Mouse (Mus musculus): ENCODE measurements at regions not wholly inside any gene's neighbourhood (a gene's known extent, or its start where the extent isn't known, plus 50 kb on each side); places are given as distances from the start of the nearest gene placed in this dataset.

GRCm38 (mm10) chr13:63627184-63627893 is 53.9 kb upstream of the Ptch1 start:
- no peak for DNase-seq (ENCODE audit: low spot score in 2 of 2)

- DNase-seq (ENCODE audit: low spot score in 2 of 2), result no peak
Measured at GRCm38 (mm10) chr13:63627894-63628287, 54.5 kb upstream of the Ptch1 start.

- DNase-seq (ENCODE audit: low spot score in 2 of 2), result no peak
Measured at GRCm38 (mm10) chr13:63631771-63632347, 58.5 kb upstream of the Ptch1 start.

GRCm38 (mm10) chr13:63634294-63634693 is 60.9 kb upstream of the Ptch1 start:
- no peak for DNase-seq (ENCODE audit: low spot score in 2 of 2)

GRCm38 (mm10) chr13:63641649-63642226 is 68.3 kb upstream of the Ptch1 start:
- no peak for DNase-seq (ENCODE audit: low spot score in 2 of 2)

- DNase-seq (ENCODE audit: low spot score in 2 of 2), result peak; percentile 70 to 75
Measured at GRCm38 (mm10) chr13:63642617-63643016, 69.2 kb upstream of the Ptch1 start.

GRCm38 (mm10) chr13:63643394-63643793 is 70.0 kb upstream of the Ptch1 start:
- DNase-seq (ENCODE audit: low spot score in 2 of 2), result no peak

GRCm38 (mm10) chr13:63644308-63644707 is 70.9 kb upstream of the Ptch1 start:
- no peak for DNase-seq (ENCODE audit: low spot score in 2 of 2)

- DNase-seq (ENCODE audit: low spot score in 2 of 2), result no peak
Measured at GRCm38 (mm10) chr13:63649058-63649647, 75.8 kb upstream of the Ptch1 start.

GRCm38 (mm10) chr13:63654514-63654913 is 81.1 kb upstream of the Ptch1 start:
- no peak for DNase-seq (ENCODE audit: low spot score in 2 of 2)

- no peak for DNase-seq (ENCODE audit: low spot score in 2 of 2)
Measured at GRCm38 (mm10) chr13:63657115-63657514, 83.7 kb upstream of the Ptch1 start.

GRCm38 (mm10) chr13:63659412-63659811 is 86.0 kb upstream of the Ptch1 start:
- no peak for DNase-seq (ENCODE audit: low spot score in 2 of 2)

- DNase-seq (ENCODE audit: low spot score in 2 of 2), result no peak
Measured at GRCm38 (mm10) chr13:63660431-63660830, 87.0 kb upstream of the Ptch1 start.

- no peak for DNase-seq (ENCODE audit: low spot score in 2 of 2)
Measured at GRCm38 (mm10) chr13:63668576-63668975, 95.2 kb upstream of the Ptch1 start.

- DNase-seq (ENCODE audit: low spot score in 2 of 2), result no peak
Measured at GRCm38 (mm10) chr13:63669031-63669430, 95.6 kb upstream of the Ptch1 start.

- DNase-seq (ENCODE audit: low spot score in 2 of 2), result peak in 1 of 2 experiments; percentile 10
Measured at GRCm38 (mm10) chr13:63672425-63672824, 99.0 kb upstream of the Ptch1 start.

- no peak for DNase-seq (ENCODE audit: low spot score in 2 of 2)
Measured at GRCm38 (mm10) chr13:63677696-63678095, 104.3 kb upstream of the Ptch1 start.

- no peak for DNase-seq (ENCODE audit: low spot score in 2 of 2)
Measured at GRCm38 (mm10) chr13:63678265-63679260, 105.2 kb upstream of the Ptch1 start.

- DNase-seq (ENCODE audit: low spot score in 2 of 2), result no peak
Measured at GRCm38 (mm10) chr13:63682341-63682740, 108.9 kb upstream of the Ptch1 start.

GRCm38 (mm10) chr13:63691974-63692373 is 118.6 kb upstream of the Ptch1 start:
- DNase-seq (ENCODE audit: low spot score in 2 of 2), result no peak

- DNase-seq (ENCODE audit: low spot score in 2 of 2), result no peak
Measured at GRCm38 (mm10) chr13:63693636-63694035, 120.2 kb upstream of the Ptch1 start.
